Mouse (Mus musculus) activated CD4-positive, CD25-positive, alpha-beta regulatory T cell, adult 4 months (primary cell): ENCODE data around the gene Wdr46. TPM values are rescaled to one million over a fixed set of nuclear protein-coding genes. Genes with fewer than 3 reads are reported as not detected.

ENCODE experiments used
- ATAC-seq: one replicate; pipeline ENCODE4 v1.8.0; 2017
- polyA plus RNA-seq, 2 experiments: library from polyadenylated mRNA; unstranded; fragments of 100-300 nt; shearing (Covaris generic); gene quantifications; one replicate each; pipeline ENCODE4 v1.2.1; 2017

Gene Wdr46
- polyA plus RNA-seq, 2 experiments from 2014 or later = 11.8 to 16.6 TPM

GRCm38 (mm10) chr17:33953310-33953709, 12.8 kb downstream of the Wdr46 start:
- ATAC-seq = no peak

- ATAC-seq = no peak
Measured at GRCm38 (mm10) chr17:33953961-33954565, 13.6 kb downstream of the Wdr46 start.

GRCm38 (mm10) chr17:33954646-33955554, 14.4 kb downstream of the Wdr46 start:
- ATAC-seq = no peak

GRCm38 (mm10) chr17:33955555-33956214, 15.2 kb downstream of the Wdr46 start, which contains the start of the genes Vps52 and Rps18:
Gene Vps52 (plus strand): TSS chr17:33955812.
Gene Rps18 (minus strand): TSS chr17:33956001.
- ATAC-seq = peak; percentile 77

GRCm38 (mm10) chr17:33956336-33956735, 15.9 kb downstream of the Wdr46 start:
- no peak for ATAC-seq

- ATAC-seq = no peak
Measured at GRCm38 (mm10) chr17:33957493-33957892, 17.0 kb downstream of the Wdr46 start.

GRCm38 (mm10) chr17:33958451-33958850, 18.0 kb downstream of the Wdr46 start:
- no peak for ATAC-seq

- no peak for ATAC-seq
Measured at GRCm38 (mm10) chr17:33959135-33959534, 18.7 kb downstream of the Wdr46 start.

GRCm38 (mm10) chr17:33959948-33960347, 19.5 kb downstream of the Wdr46 start:
- no peak for ATAC-seq

GRCm38 (mm10) chr17:33962876-33963275, 22.4 kb downstream of the Wdr46 start:
- no peak for ATAC-seq

GRCm38 (mm10) chr17:33965082-33965845, 24.8 kb downstream of the Wdr46 start:
- ATAC-seq = no peak

- no peak for ATAC-seq
Measured at GRCm38 (mm10) chr17:33965846-33966550, 25.5 kb downstream of the Wdr46 start.

- peak; percentile 74 for ATAC-seq
Measured at GRCm38 (mm10) chr17:33968489-33968888, 28.0 kb downstream of the Wdr46 start.

GRCm38 (mm10) chr17:33968927-33969326, 28.5 kb downstream of the Wdr46 start:
- peak; percentile 47 for ATAC-seq

GRCm38 (mm10) chr17:33969394-33969793, 28.9 kb downstream of the Wdr46 start:
- ATAC-seq = no peak

GRCm38 (mm10) chr17:33972691-33973090, 32.2 kb downstream of the Wdr46 start:
- no peak for ATAC-seq

GRCm38 (mm10) chr17:33973572-33973971, 33.1 kb downstream of the Wdr46 start:
- ATAC-seq = no peak

GRCm38 (mm10) chr17:33977861-33978557, 37.5 kb downstream of the Wdr46 start:
- ATAC-seq = no peak

GRCm38 (mm10) chr17:33978631-33979031, 38.2 kb downstream of the Wdr46 start:
- ATAC-seq = peak; percentile 70

- no peak for ATAC-seq
Measured at GRCm38 (mm10) chr17:33979512-33980050, 39.1 kb downstream of the Wdr46 start.
